Mouse (Mus musculus) left cerebral cortex, adult 9 months (tissue): ENCODE measurements at regions not wholly inside any gene's neighbourhood (a gene's known extent, or its start where the extent isn't known, plus 50 kb on each side); places are given as distances from the start of the nearest gene placed in this dataset.

ENCODE experiments used
- DNase-seq, 2 experiments: peaks; one replicate each; pipeline ENCODE4 v3.0.0; 2022; ENCODE audit warnings: low spot score in 2 of 2

GRCm38 (mm10) chr14:111553891-111554290, 121.0 kb upstream of the Slitrk5 start:
- no peak for DNase-seq

- DNase-seq = no peak
These were observed 105.5 kb upstream of the Slitrk5 start for GRCm38 (mm10) chr14:111569331-111569839.

- DNase-seq = no peak
These were observed 97.4 kb upstream of the Slitrk5 start for GRCm38 (mm10) chr14:111577470-111577869.

- peak in 1 of 2 experiments; percentile 5 for DNase-seq
These were observed 91.8 kb upstream of the Slitrk5 start for GRCm38 (mm10) chr14:111583076-111583475.

GRCm38 (mm10) chr14:111616824-111617223, 58.1 kb upstream of the Slitrk5 start:
- DNase-seq = no peak

- DNase-seq = no peak
These were observed 54.1 kb upstream of the Slitrk5 start for GRCm38 (mm10) chr14:111620821-111621220.
